Mouse (Mus musculus) cerebellum, adult 9-11 months (tissue): ENCODE data around the gene Msantd3.

Experiments used
- DNase-seq: peaks from one replicate; pipeline ENCODE4 v3.0.0; 2022

Msantd3 gene

GRCm38 (mm10) chr4:48555729-48556128 lies 16.0 kb downstream of the Msantd3 start:
- DNase-seq: no peak

- no peak for DNase-seq
Measured at GRCm38 (mm10) chr4:48559652-48560051, 19.9 kb downstream of the Msantd3 start.

GRCm38 (mm10) chr4:48561824-48562223 lies 22.1 kb downstream of the Msantd3 start:
- no peak for DNase-seq

GRCm38 (mm10) chr4:48564962-48565361 lies 25.2 kb downstream of the Msantd3 start:
- DNase-seq: no peak

- DNase-seq: no peak
Measured at GRCm38 (mm10) chr4:48576361-48576760, 36.6 kb downstream of the Msantd3 start.

GRCm38 (mm10) chr4:48577831-48578230 lies 38.1 kb downstream of the Msantd3 start:
- DNase-seq: no peak

- DNase-seq: no peak
Measured at GRCm38 (mm10) chr4:48578399-48578798, 38.7 kb downstream of the Msantd3 start.

GRCm38 (mm10) chr4:48579475-48580110 lies 39.9 kb downstream of the Msantd3 start:
- no peak for DNase-seq

- DNase-seq: no peak
Measured at GRCm38 (mm10) chr4:48581201-48581600, 41.5 kb downstream of the Msantd3 start.

GRCm38 (mm10) chr4:48581993-48582392 lies 42.3 kb downstream of the Msantd3 start:
- DNase-seq: no peak

- DNase-seq: no peak
Measured at GRCm38 (mm10) chr4:48582941-48583340, 43.2 kb downstream of the Msantd3 start.

- DNase-seq: no peak
Measured at GRCm38 (mm10) chr4:48584421-48585240, 44.9 kb downstream of the Msantd3 start, which contains the start of gene Tmeff1. Gene Tmeff1, plus strand, starts transcription at chr4:48585174.

- no peak for DNase-seq
Measured at GRCm38 (mm10) chr4:48585241-48586098, 45.7 kb downstream of the Msantd3 start.

GRCm38 (mm10) chr4:48586099-48586821 lies 46.5 kb downstream of the Msantd3 start:
- DNase-seq: peak; percentile 12

GRCm38 (mm10) chr4:48587526-48587925 lies 47.8 kb downstream of the Msantd3 start:
- no peak for DNase-seq

GRCm38 (mm10) chr4:48588576-48588975 lies 48.8 kb downstream of the Msantd3 start:
- no peak for DNase-seq

- DNase-seq: no peak
Measured at GRCm38 (mm10) chr4:48590862-48591261, 51.1 kb downstream of the Msantd3 start.

- DNase-seq: no peak
Measured at GRCm38 (mm10) chr4:48591390-48591789, 51.7 kb downstream of the Msantd3 start.

- no peak for DNase-seq
Measured at GRCm38 (mm10) chr4:48592328-48592727, 52.6 kb downstream of the Msantd3 start.

GRCm38 (mm10) chr4:48592844-48593243 lies 53.1 kb downstream of the Msantd3 start:
- no peak for DNase-seq

- no peak for DNase-seq
Measured at GRCm38 (mm10) chr4:48596111-48596510, 56.4 kb downstream of the Msantd3 start.

- DNase-seq: no peak
Measured at GRCm38 (mm10) chr4:48605650-48606049, 65.9 kb downstream of the Msantd3 start.

- DNase-seq: no peak
Measured at GRCm38 (mm10) chr4:48609485-48609884, 69.8 kb downstream of the Msantd3 start.
